Mouse (Mus musculus) brain, embryonic 14.5 days (tissue): ENCODE measurements at regions not wholly inside any gene's neighbourhood (a gene's known extent, or its start where the extent isn't known, plus 50 kb on each side); places are given as distances from the start of the nearest gene placed in this dataset.

Experiments used
- CTCF ChIP-seq: fragments of 200-500 bp; IDR thresholded peaks from 2 replicates; pipeline ENCODE4 v1.5.1; 2012; ENCODE audit warnings: inconsistent platforms, mild to moderate bottlenecking, moderate library complexity, borderline replicate concordance; ENCODE audit not compliant: insufficient read depth, insufficient read length; ENCODE audit errors: extremely low read depth
- POLR2A ChIP-seq: fragments of 200-500 bp; IDR thresholded peaks from 2 replicates; pipeline ENCODE4 v1.6.1; 2012; ENCODE audit warnings: mild to moderate bottlenecking, inconsistent platforms, borderline replicate concordance; ENCODE audit not compliant: poor library complexity, insufficient read depth, insufficient read length, severe bottlenecking; ENCODE audit errors: extremely low read depth

DNA sequence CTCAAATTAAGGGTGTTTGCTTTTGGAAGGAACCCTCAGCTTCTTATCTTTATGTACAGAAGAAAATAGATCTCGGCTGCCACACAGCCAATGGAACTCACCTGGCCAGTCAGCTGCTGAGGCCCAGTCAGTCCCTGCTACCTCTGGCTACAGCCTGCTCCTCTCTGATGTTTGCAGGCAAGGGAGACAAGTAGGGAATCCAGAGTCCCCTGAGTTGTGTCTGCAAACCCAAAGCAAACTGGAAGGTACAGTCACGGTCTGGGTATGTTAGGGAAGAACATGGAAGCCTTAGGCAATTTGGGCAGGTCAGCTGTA lies 61.6 kb downstream of the Foxa2 start:
- TF ChIP-seq CTCF (no peak), POLR2A (no peak)
